Mouse (Mus musculus) layer of hippocampus, adult 9-11 months (tissue): ENCODE data around the gene Clpx.

Experiments used
- DNase-seq: peaks from one replicate; pipeline ENCODE4 v3.0.0; 2022

Gene Clpx

DNA sequence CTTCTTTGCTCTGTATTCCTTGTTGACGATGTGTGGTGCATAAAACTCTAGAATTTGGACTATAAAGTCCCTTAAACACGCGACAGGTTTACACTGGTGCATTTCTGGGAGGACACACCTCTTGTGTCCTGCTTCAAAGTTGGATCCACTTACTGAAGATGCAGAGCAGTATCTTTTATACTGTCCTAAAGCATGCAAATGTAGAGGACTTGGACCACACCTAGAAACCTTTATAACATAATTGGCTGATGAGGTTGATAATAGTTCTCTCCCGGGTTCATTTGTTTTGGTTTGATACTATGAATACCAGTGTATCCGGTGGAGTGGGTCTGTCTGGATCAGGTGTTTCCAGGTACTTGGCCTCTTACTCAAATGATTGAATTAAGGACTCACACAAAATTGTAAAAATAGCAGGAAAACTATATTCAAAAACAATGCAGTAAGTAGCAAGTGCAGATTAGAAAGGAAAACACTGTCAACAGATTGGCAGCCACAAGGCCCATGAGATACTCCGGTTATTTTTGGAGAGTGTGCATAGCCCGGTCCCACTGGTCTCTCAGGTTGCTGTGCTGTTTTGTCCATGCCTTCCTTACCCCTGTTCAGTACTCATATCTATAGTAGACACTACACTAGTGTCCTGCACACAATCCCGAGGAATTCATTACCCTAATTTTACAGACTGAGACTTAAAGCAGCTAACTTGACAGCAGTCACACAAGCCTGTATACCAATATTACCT lies 53.2 kb downstream of the Clpx start:
- DNase-seq = no peak

DNA sequence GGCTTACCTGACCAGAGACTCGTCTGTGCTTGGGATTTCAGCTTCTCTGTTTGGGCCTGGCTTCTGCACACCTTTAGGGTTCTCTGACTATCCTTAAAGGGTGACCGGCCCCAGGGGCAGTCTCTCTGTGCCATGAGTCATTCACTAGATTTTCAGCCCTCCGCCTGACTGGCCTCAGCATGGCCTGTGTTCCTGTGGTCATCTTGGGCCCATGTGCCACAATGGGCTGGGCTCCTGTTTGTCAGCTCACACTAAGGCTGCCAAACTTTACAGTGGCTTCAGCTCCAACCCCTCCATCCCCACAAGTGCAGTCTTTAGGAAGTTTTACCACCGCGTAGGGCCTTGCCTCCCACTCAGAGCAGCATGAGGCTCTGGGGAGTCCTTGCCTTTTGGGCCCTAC lies 59.2 kb downstream of the Clpx start:
- no peak for DNase-seq

GRCm38 (mm10) chr9:65356561-65356960 lies 62.5 kb downstream of the Clpx start:
- DNase-seq = no peak

- DNase-seq = no peak
Measured at GRCm38 (mm10) chr9:65356971-65357370, 62.9 kb downstream of the Clpx start.

DNA sequence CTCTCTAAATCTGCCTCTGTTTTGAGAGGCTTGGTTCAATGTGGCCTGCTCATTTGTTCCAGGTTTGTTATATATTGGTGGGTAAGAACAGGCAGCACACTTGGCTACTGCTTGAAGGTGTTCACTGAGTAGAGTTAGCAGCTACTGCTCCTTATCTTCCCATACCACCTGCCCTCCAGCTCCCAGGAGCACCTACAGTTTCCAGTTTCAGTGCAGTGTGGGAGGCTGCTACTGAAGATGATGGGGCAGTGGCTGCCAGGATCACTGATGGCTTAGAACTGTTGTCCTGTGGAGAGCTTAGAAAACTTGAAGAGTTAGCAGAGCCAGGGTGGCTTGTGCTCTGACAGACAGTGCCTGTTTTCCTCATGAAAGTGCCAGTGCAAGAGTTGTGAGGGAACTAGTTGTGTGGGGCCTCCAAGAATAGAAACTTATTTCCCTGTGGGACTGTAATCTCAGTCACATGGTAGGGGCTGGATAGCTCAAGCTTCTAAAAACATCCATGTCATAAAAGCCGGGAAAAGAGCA lies 65.0 kb downstream of the Clpx start:
- no peak for DNase-seq

GRCm38 (mm10) chr9:65360641-65361448 lies 66.8 kb downstream of the Clpx start, which contains the start of gene Ubap1l:
Gene Ubap1l (plus strand): TSS chr9:65361041.
- no peak for DNase-seq

DNA sequence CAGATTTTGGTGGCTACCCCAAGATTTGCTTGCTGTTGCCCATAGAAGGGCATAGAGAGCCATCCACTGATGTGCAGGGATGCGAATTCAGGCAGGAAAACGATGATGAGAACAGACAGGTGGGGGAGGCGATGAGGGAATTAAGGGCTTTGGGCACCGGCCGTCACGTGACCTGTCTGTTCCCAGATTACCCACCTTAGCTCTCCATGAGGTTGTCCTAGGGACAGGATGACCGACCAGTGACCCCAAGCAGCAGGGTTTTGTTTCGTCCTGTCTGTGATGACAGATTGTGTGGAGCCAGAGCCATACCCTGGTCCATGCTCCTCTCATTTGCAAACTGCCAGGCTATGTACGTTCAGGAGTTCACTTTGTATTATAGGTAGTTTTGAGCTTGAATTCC lies 69.6 kb downstream of the Clpx start:
- DNase-seq = no peak

- no peak for DNase-seq
Measured at GRCm38 (mm10) chr9:65365721-65366120, 71.7 kb downstream of the Clpx start.

- no peak for DNase-seq
Measured at GRCm38 (mm10) chr9:65371756-65372155, 77.7 kb downstream of the Clpx start.

- peak; percentile 33 for DNase-seq
Measured at GRCm38 (mm10) chr9:65372449-65372848, 78.4 kb downstream of the Clpx start.

DNA sequence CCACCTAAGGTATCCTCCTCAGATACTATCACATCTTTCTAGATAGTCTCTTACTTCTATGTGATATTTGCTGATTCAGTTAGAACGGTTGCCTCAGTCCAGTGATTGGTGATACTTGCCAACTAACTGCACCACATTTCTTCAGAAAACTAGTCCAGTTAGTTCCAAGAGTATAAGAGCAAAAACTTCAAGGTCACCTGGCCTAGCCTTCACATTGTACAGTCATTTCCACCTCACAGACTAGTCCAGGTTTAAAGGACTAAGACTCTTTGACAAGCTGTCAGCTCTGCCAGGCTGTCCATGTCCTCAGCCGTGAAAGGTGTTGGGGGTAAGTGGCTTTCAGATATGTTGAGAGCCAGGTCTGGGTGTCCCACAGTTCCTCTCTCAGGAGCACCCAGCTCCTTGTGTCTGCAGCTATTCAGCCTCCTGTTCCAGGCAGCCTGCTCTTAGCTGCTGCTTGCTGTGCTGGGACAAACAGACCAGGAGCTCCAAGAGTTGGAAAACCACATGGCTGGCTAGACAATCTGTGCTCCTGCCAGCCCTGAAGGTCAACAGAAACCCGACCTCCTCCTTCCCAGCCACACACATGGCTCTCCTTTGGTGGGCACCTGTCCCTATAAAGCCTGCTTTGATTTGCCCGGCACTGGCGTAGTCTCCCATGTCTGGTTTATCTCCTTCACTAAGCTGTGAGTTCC lies 80.6 kb downstream of the Clpx start:
- DNase-seq = no peak

GRCm38 (mm10) chr9:65375163-65375934 lies 81.3 kb downstream of the Clpx start:
- peak; percentile 77 for DNase-seq
